Mouse (Mus musculus): ENCODE measurements at regions not wholly inside any gene's neighbourhood (a gene's known extent, or its start where the extent isn't known, plus 50 kb on each side); places are given as distances from the start of the nearest gene placed in this dataset.

DNA sequence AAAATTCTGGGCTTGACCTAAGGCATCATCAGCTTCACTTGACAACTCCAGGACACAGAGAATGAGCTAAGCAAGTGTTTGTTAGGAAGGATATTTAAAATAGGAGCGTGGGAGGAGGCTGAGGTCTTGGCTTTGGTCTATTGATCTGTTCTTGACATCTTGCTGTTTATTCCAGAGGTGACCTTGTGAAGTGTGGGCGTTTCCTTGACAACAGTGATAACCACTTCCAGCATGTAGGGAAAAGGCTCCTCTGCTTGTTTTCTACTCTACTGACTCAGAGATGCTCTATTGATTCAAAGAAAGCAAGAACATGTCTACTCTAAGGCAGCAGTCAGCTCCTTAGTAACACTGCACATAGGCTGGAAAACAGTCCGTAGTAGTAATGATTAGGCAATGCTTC is 392.6 kb downstream of the Basp1 start:
- TF ChIP-seq CTCF (conservative IDR thresholded peaks at IDR 0.05; ENCODE audit: low read length) (no peak), NANOG (IDR thresholded peaks at IDR 0.05; ENCODE audit: borderline replicate concordance, low read length) (no peak)
